Mouse (Mus musculus) G1E (cell line): ENCODE data around the gene Cmip. TPM values are rescaled to one million over a fixed set of nuclear protein-coding genes. Genes with fewer than 3 reads are reported as not detected.

ENCODE experiments used
- ATAC-seq: 2 replicates; pipeline ENCODE4 v1.8.0; 2016; ENCODE audit warnings: mild to moderate bottlenecking; ENCODE audit not compliant: insufficient number of reproducible peaks, poor library complexity, low FRiP score, severe bottlenecking; ENCODE audit errors: extremely low read depth
- DNase-seq: peaks from one replicate; pipeline ENCODE4 v3.0.0; 2012; ENCODE audit warnings: low spot score
- H3K27me3 ChIP-seq: 2 replicates; pipeline ENCODE4 v1.6.1; 2012; ENCODE audit warnings: mild to moderate bottlenecking, low read length, inconsistent platforms; ENCODE audit not compliant: insufficient read depth
- H3K36me3 ChIP-seq: replicated peaks from 2 replicates; pipeline ENCODE3; 2012; ENCODE audit warnings: mild to moderate bottlenecking, inconsistent platforms
- H3K4me1 ChIP-seq: 2 replicates; pipeline ENCODE4 v1.6.1; 2012; ENCODE audit warnings: low read depth, low read length, inconsistent platforms, mixed read lengths; ENCODE audit not compliant: insufficient read depth
- H3K4me3 ChIP-seq: 2 replicates; pipeline ENCODE4 v1.5.1; 2012; ENCODE audit warnings: low read depth, mild to moderate bottlenecking, inconsistent platforms, low read length, moderate library complexity, mixed read lengths
- H3K9me3 ChIP-seq: replicated peaks from 2 replicates; pipeline ENCODE4 v1.6.1; 2012; ENCODE audit warnings: inconsistent platforms
- CTCF ChIP-seq: IDR thresholded peaks from 2 replicates; pipeline ENCODE4 v1.5.1; 2012; ENCODE audit warnings: low read depth, low read length, inconsistent platforms, mixed read lengths
- GATA1 ChIP-seq: IDR thresholded peaks from 2 replicates; pipeline ENCODE4 v1.6.1; 2012; ENCODE audit warnings: borderline replicate concordance, low read length, inconsistent platforms, mixed read lengths
- GATA2 ChIP-seq: IDR thresholded peaks from 2 replicates; pipeline ENCODE4 v1.6.1; 2012; ENCODE audit warnings: low read depth, low read length, inconsistent platforms, borderline replicate concordance
- POLR2AphosphoS5 ChIP-seq: IDR thresholded peaks from 2 replicates; pipeline ENCODE4 v1.6.1; 2012; ENCODE audit warnings: low read depth, low read length, inconsistent platforms; ENCODE audit not compliant: insufficient replicate concordance
- TAL1 ChIP-seq: conservative IDR thresholded peaks from 2 replicates; pipeline ENCODE4 v1.6.1; 2012; ENCODE audit warnings: low read depth, low read length, inconsistent platforms, mixed read lengths
- polyA plus RNA-seq: library from polyadenylated mRNA; stranded (reverse); fragments of >175 nt; gene quantifications from 2 replicates; pipeline ENCODE4 v1.2.3, GENCODE M21; 2012
- total RNA-seq, 2 experiments: library from RNA; stranded (forward) in 1 of 2; stranded (reverse) in 1 of 2; fragments of 200-1000 nt in 1 of 2; fragments of >200 nt in 1 of 2; fragmentation: Nextera tagmentation in 1 of 2; gene quantifications; 2 replicates each; pipeline ENCODE4 v1.2.3; 2014 to 2017

The Cmip gene
- total and polyA plus RNA-seq, 3 experiments = 5.8 to 88.8 (median 65.3) TPM

GRCm38 (mm10) chr8:117282141-117282950, 25.5 kb downstream of the Cmip start:
- H3K36me3 ChIP-seq = peaks cover 81% of the 10 kb centered on the region

DNA sequence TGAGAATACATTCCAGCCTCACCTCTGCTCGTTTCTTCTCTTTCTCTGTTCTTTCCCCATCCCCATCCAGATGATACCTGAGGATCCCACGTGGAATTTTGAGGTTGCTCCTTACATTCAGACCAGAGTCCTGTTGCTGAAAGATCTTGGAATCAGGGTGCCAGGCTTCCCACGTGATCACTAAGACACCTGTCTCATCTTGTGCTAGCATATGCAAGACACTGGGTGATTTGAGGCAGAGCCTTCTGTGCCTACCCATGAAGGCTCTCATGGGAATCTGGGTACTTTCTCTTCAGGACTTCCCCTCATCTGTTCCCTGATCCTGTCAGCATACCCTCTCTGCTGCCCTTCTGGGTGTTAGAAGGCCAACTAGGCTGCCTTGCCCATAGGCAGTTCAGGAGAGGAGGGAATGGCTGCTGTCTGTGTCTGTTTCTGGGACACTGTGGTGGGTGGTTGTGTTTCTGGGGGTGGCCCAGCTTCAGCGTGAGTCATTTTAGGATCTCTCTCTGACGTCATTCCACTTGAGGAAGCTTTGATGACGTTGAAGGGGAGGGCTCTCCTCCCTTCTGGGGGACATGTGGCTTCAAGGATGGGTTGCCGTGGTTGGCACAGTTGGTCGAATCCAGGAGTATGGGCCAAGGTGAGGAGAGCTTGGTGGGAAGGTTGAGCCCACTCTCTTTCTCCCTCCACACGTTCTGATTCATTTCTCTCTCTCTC, 28.1 kb downstream of the Cmip start:
- no peak overlapping the region for H3K4me3 ChIP-seq
- H3K9me3 ChIP-seq = no peaks in the 10 kb centered on the region
- ATAC-seq = no peak
- H3K4me1 ChIP-seq = peaks cover 42% of the 10 kb centered on the region
- H3K27me3 ChIP-seq = no peaks in the 10 kb centered on the region
- no peak for TF ChIP-seq POLR2AphosphoS5
- TF ChIP-seq CTCF = no peak
- TF ChIP-seq GATA1 = no peak
- no peak for TF ChIP-seq TAL1
- TF ChIP-seq GATA2 = no peak
- DNase-seq = no peak
- peaks cover 74% of the 10 kb centered on the region for H3K36me3 ChIP-seq

More at GRCm38 (mm10) chr8:117282141-117282950, 25.5 kb downstream of the Cmip start:
- Histone ChIP-seq H3K27me3 (no peaks in the 10 kb centered on the region), H3K4me3 (no peak overlapping the region), H3K9me3 (no peaks in the 10 kb centered on the region), H3K4me1 (peaks cover 34% of the 10 kb centered on the region)
- no peak for TF ChIP-seq GATA2
- no peak for TF ChIP-seq GATA1
- TF ChIP-seq TAL1 = no peak
- no peak for TF ChIP-seq POLR2AphosphoS5
- TF ChIP-seq CTCF = no peak
- no peak for DNase-seq
- no peak for ATAC-seq

- Histone ChIP-seq H3K36me3 (peaks cover 74% of the 10 kb centered on the region), H3K27me3 (no peaks in the 10 kb centered on the region), H3K4me1 (peaks cover 23% of the 10 kb centered on the region), H3K4me3 (no peak overlapping the region), H3K9me3 (no peaks in the 10 kb centered on the region)
- DNase-seq = no peak
- no peak for TF ChIP-seq GATA2
- ATAC-seq = no peak
These were observed 31.1 kb downstream of the Cmip start for GRCm38 (mm10) chr8:117287966-117288365.

DNA sequence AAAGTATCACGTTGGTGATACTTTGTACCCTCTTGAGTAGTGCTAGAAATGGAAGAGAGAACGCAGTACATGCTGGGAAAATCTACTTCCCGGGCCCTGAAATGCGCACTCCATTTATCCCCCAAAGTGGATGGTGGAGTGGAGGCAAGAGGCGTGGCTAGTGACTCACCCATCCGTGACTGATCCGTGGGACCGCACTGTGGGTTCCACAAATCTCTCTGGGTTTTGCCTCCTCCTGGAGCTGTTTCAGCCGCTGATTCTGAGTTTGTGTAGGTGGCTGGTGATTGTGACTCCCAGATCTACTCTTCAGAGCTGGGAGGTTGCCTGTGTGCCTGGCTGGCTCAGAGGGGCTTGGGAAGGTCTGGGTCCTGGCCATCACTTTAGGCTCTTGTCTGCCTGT, 32.2 kb downstream of the Cmip start:
- H3K36me3 ChIP-seq = peaks cover 76% of the 10 kb centered on the region
- no peaks in the 10 kb centered on the region for H3K9me3 ChIP-seq
- H3K4me3 ChIP-seq = no peak overlapping the region
- no peaks in the 10 kb centered on the region for H3K27me3 ChIP-seq
- DNase-seq (no peak), ATAC-seq (no peak)
- TF ChIP-seq POLR2AphosphoS5 (no peak), TAL1 (no peak), GATA2 (no peak), GATA1 (no peak), CTCF (no peak)
- H3K4me1 ChIP-seq = peaks cover 24% of the 10 kb centered on the region

DNA sequence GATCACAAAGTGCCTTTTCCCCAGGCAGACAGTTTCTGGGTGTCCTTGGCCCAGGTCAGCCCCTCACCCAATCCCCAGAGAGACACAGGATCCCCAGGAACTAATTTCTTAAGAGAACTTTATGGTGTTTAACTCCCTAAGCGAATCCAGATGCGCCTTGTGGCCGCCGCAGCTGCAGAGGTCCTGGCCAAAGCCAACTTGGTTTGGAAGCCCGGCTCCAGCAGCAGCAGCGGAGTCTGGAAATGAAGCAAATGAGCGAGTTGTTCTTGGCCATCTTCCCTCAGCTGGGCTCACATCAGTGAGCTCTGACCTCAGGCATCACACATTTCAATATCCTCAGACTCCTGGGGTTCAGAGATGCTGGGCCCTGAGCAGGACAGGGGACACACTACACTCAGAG, 33.6 kb downstream of the Cmip start:
- Histone ChIP-seq H3K27me3 (no peaks in the 10 kb centered on the region), H3K9me3 (no peaks in the 10 kb centered on the region), H3K36me3 (peaks cover 79% of the 10 kb centered on the region), H3K4me1 (peaks cover 38% of the 10 kb centered on the region), H3K4me3 (no peak overlapping the region)
- DNase-seq (no peak), ATAC-seq (no peak)
- no peak for TF ChIP-seq GATA2
- TF ChIP-seq TAL1 = no peak
- TF ChIP-seq CTCF = no peak
- TF ChIP-seq POLR2AphosphoS5 = no peak
- TF ChIP-seq GATA1 = no peak

- TF ChIP-seq TAL1 (no peak), CTCF (no peak), GATA2 (no peak), GATA1 (no peak), POLR2AphosphoS5 (no peak)
- no peaks in the 10 kb centered on the region for H3K9me3 ChIP-seq
- no peaks in the 10 kb centered on the region for H3K27me3 ChIP-seq
- ATAC-seq (no peak), DNase-seq (no peak)
- peaks cover 53% of the 10 kb centered on the region for H3K4me1 ChIP-seq
- H3K4me3 ChIP-seq = no peak overlapping the region
- H3K36me3 ChIP-seq = peaks cover 68% of the 10 kb centered on the region
These were observed 35.4 kb downstream of the Cmip start for GRCm38 (mm10) chr8:117292262-117292661.

DNA sequence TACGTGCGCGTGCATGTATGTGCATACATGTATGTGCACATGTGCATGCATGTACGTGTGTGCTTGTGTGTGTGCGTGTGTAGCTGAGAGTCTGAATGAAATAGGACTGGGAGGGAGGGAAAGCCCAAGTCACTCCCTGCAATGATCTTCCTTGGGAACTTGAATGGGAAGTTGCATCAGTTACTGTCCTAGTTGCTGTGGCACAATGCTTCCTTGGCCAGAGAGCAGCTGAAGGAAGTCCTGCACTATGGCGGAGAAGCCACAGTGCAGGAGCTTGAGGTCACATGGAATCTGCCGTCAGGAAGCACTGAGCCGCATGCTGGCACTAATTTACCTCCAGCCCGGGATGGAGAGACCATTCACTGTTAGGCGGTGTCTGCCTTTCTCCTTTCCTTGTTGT, 37.9 kb downstream of the Cmip start:
- Histone ChIP-seq H3K36me3 (peaks cover 65% of the 10 kb centered on the region), H3K4me1 (peaks cover 64% of the 10 kb centered on the region), H3K27me3 (no peaks in the 10 kb centered on the region), H3K9me3 (no peaks in the 10 kb centered on the region), H3K4me3 (no peak overlapping the region)
- TF ChIP-seq TAL1 = no peak
- ATAC-seq = no peak
- DNase-seq = no peak
